Mouse (Mus musculus): ENCODE measurements around the gene Atp5e.

Gene Atp5e

DNA sequence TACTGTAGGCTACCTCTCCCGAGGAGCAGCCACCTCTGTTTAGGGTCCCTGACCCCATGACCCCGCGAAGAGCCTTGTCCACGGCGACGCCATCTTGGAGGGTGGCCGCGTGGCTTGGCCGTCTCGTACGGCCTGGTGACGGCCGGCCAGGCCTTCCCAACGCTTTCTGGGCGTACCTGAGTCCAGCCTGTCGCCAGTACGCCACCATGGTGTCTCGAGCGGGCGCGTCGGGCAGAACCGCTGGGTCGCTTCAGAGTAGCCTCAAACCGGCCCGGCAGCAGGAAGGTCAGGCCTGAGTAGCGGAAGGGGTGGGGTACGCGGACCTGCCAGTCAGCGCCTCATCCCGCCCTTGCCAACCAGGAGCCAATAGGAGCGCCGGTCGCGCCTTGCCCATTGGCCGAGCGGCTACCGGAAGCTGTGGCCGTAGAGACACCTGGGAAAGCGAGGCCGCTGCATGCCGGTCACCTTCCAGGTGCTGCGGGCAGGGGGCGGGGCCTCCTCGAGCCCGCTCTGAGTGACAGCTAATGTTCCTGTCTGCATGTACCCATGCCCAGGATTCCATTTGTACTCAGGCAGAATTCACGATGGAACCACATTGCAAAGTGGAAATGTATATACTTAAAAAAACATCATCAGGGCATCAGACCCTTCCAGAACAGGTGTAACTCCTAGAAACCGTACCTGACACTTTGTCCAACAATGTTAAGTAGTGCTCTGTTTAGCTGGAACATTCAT, at the start of gene Atp5e:
Gene Atp5e (minus strand): TSS at position 317 of the 735 bp plus-strand sequence.
- DNase-seq (ENCODE audit: low spot score in 2 of 2), result peak; percentile 94 to 95

DNA sequence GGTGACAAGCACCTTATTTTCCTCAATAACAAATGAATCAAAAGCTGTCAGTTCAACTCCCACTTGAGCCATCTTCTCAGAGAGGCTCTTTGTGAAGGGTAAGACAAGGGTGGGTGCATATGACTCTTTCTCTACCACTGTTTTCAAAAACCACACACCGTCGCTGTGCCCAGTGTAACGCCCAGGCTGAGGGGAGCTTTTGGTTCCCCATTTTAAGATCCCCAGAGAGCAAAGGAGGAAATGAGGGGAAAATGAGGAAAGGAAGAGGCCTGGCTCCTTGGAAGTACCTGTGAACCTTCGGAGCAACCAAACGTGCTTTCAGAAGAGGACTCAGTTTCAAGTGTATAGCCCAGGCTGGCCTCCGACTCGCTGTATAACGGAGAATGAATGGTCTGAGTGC, 45.9 kb upstream of the Atp5e start:
- DNase-seq (ENCODE audit: low spot score in 2 of 2), result no peak

DNA sequence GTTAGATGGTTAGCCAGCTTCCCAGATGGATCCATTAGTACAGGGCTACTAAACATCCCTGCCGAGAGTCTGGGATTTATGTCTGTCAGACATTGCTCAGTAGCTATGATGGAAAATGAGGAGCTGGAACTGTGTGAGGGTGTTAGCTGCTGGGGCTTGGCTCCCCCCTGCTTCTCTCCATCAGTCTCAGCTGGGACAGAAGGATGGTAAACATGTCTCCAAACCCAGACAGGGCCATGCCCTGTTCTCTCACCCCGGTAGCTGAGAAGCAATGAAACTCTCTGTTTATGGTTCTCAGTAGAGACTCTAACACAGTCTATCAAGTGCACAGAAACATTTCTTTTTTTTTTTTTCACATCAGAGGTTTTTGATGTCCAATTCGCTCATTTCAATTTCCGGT, 44.1 kb upstream of the Atp5e start:
- no peak for DNase-seq (ENCODE audit: low spot score in 2 of 2)

DNA sequence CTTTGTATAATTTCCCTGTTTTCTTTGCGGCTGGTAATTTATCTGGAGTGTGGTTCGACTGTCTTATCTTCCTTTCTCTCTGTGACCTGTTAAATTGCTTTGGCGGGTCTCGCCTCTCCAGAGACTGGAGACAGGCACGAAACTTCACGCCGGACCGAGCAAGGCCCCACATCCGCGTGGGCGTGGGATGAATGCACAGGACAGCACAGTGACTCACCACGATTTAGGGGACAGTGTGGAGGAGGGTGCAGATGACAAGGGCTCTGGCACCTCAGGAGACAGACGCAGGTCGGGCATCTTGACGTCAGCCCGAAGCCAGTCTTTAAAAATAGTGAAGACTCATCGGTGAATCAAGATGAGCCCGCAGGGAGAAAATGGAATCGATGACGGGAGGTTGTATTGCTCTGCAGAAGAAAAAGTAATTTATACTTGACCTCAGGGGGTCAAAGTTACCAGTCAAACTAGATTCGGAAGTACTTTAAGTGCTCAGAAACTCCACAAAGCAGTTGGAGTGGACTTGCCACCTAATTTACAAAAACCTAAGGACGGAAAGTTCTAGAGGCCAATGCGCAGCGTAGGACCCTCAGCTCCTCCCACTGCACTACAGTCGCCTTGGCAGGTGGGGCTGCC, 39.0 kb upstream of the Atp5e start:
- no peak for DNase-seq (ENCODE audit: low spot score in 2 of 2)

GRCm38 (mm10) chr2:174502321-174502720, 38.4 kb upstream of the Atp5e start:
- no peak for DNase-seq (ENCODE audit: low spot score in 2 of 2)

DNA sequence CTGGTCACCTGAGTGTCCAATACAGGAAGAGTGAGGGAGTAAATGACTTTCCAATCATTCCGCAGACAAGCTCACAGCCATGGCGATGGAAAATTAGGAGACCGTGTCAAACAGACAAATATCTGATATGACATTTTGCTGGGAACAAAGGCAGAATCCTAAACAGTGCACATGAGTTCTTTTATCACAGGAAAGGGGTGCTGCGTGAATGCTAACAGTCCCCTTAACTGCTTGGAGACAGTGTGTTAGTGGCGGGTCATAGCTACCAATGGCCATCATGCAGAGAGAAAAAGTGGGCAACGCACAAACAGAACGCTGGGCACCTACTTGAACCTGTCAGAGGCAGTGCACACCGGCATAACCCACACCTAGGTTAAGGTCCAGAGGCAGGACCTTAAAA, 37.6 kb upstream of the Atp5e start:
- no peak for DNase-seq (ENCODE audit: low spot score in 2 of 2)

GRCm38 (mm10) chr2:174500814-174501503, 37.1 kb upstream of the Atp5e start:
- no peak for DNase-seq (ENCODE audit: low spot score in 2 of 2)

- DNase-seq (ENCODE audit: low spot score in 2 of 2), result no peak
Observed at GRCm38 (mm10) chr2:174492858-174493257, 29.0 kb upstream of the Atp5e start.

GRCm38 (mm10) chr2:174487005-174487404, 23.1 kb upstream of the Atp5e start:
- DNase-seq (ENCODE audit: low spot score in 2 of 2), result no peak

- DNase-seq (ENCODE audit: low spot score in 2 of 2), result no peak
Observed at GRCm38 (mm10) chr2:174478746-174479145, 14.8 kb upstream of the Atp5e start.

DNA sequence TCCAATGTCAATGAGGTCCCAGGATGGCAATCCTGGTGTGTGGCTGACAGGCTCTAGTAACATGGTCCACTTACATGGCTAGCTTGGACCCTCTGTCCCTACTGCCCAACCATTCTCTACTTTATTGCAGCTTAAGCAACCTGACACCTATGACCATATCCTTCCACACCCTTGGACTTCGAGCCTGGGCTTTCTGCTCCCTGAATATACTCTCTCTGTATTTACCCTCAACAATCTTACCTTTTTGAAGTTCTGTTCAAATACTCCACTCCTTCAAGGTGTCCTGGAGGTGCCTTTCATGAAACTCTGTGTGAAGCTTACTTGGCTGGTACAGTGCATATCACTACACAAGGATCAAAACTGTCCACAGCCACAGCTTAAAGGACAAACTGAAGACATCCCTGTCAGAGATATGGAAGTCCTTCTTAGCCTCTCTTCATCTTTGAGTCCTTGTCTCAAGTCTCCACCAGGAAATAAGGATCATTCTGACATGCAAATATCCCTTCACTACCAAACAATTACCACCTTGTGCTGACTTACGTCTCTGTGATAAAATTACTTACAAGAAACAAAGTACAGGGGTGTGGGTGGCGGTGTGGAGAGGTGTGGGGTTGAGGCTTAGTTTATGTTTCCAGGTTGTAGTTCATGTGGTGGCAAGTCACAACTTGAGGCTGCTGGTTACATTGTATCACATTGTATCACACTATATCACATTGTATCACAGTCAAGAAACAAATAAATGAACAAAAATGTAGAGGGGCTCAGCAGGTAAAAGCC, 13.8 kb upstream of the Atp5e start:
- DNase-seq (ENCODE audit: low spot score in 2 of 2), result no peak

GRCm38 (mm10) chr2:174473550-174473927, 9.6 kb upstream of the Atp5e start:
- DNase-seq (ENCODE audit: low spot score in 2 of 2), result no peak

DNA sequence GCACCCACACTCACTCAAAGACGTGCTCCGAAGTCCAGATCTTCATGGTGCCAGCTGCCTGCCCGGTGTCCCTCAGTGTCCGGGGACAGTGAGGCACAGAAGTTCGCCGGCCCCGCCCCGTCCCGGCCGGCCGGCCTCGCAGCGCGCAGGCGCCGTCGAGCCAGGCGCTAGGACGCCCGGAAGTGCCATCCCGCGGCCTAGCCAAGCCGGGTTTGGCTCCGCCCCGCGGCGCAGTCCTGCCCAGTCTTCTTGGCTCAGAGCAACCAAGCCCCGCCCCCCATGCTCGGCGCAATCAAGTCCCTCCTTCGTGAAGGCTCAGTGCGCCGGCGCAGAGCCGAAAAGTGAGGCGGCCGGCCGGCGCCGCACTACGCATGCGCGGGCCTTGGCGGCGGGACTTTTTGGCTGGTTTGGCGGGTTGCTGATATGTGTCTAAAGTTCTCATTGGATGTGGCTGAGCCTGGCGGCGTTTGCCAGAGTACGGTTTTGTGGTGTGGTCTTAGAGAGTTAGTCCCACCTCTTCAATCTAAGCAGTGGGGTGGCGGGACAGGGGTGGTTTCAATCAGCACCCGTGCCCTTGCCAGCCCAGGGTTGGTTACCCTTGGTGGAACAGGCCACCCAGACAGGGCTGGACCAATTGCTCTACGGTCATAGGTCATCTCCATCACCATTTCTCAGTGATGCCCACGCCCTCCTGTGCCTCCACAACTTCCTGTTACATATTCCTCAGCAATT, 9.1 kb upstream of the Atp5e start, which contains the start of gene Prelid3b:
Gene Prelid3b (minus strand): TSS at position 264 of the 732 bp plus-strand sequence.
- peak; percentile 95 to 99 for DNase-seq (ENCODE audit: low spot score in 2 of 2)

- DNase-seq (ENCODE audit: low spot score in 2 of 2), result no peak
Observed at GRCm38 (mm10) chr2:174472407-174472806, 8.5 kb upstream of the Atp5e start.

GRCm38 (mm10) chr2:174470786-174471405, 7.0 kb upstream of the Atp5e start:
- no peak for DNase-seq (ENCODE audit: low spot score in 2 of 2)

- no peak for DNase-seq (ENCODE audit: low spot score in 2 of 2)
Observed at GRCm38 (mm10) chr2:174470333-174470732, 6.4 kb upstream of the Atp5e start.

DNA sequence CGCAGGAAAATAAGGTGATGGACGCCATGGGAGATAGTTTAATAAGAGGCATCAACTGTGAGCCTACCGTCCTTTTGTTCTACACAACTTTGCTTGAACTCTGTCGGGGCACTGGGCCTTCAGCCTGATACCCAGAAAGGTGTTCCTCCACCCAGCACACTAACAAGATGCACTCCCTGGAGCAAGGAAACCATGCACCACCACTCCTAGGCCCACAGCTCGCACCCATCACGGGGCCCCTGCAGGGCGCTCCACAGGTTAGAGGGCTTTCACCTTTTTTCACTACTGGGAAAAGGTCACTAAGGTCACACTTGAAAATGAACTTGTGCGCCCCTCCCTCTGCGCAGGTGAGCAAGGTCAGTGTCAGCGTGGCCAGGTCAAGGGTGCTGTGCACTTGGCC, 535 bp downstream of the Atp5e start:
- DNase-seq (ENCODE audit: low spot score in 2 of 2), result peak in 1 of 2 experiments; percentile 28

DNA sequence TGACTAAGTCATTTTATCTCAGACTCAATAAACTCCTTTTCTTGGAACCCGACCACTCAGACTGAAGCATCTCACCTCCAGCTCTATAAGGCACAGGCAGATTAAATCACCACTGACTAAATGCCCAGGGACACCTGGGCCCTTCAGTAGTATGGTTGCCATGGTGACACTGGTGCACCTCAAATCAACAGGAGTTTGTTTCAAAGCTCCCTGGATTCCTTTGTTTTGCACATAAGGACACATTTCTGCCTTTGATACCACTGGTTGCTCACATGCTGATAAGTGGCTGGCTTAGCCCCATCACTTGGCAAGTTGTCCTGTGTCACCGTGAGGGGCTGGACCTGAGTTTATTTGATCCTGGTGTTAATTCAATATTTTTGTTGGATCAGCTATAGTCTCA, 4.5 kb downstream of the Atp5e start:
- no peak for DNase-seq (ENCODE audit: low spot score in 2 of 2)

- no peak for DNase-seq (ENCODE audit: low spot score in 2 of 2)
Observed at GRCm38 (mm10) chr2:174453681-174454080, 10.2 kb downstream of the Atp5e start.

DNA sequence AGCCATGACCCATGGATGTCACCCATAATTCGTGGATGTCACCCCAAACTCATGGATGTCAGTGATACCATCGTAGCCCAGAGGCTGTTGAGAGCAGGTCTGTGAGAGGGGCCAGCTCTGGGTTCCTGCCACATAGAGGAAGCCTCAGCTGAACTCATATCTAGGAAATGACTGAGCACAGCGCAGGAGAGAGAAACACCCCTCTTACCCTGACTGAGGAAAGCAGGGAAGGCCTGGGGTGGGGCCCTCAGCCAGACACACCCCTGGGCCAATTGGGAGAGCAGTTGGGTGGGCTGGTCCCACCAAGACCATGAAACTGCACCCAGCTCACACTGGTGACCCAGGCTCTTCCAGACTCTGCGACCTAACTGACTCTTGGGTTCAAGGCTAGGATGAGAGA, 13.6 kb downstream of the Atp5e start, which contains the start of gene Tubb1:
Gene Tubb1 (plus strand): TSS at position 343 of the 400 bp plus-strand sequence.
- DNase-seq (ENCODE audit: low spot score in 2 of 2), result no peak

GRCm38 (mm10) chr2:174448405-174448804, 15.5 kb downstream of the Atp5e start:
- DNase-seq (ENCODE audit: low spot score in 2 of 2), result no peak
